Mouse (Mus musculus): Measurements from ENCODE around the gene Ckap5.

Ckap5 gene

GRCm38 (mm10) chr2:91628171-91628570 lies 101.6 kb downstream of the Ckap5 start:
- no peak for DNase-seq

- peak; percentile 65 for DNase-seq
These were observed 103.1 kb downstream of the Ckap5 start for GRCm38 (mm10) chr2:91629682-91630081.

GRCm38 (mm10) chr2:91630384-91630783 lies 103.8 kb downstream of the Ckap5 start:
- DNase-seq, result no peak

GRCm38 (mm10) chr2:91631826-91632225 lies 105.3 kb downstream of the Ckap5 start:
- no peak for DNase-seq

DNA sequence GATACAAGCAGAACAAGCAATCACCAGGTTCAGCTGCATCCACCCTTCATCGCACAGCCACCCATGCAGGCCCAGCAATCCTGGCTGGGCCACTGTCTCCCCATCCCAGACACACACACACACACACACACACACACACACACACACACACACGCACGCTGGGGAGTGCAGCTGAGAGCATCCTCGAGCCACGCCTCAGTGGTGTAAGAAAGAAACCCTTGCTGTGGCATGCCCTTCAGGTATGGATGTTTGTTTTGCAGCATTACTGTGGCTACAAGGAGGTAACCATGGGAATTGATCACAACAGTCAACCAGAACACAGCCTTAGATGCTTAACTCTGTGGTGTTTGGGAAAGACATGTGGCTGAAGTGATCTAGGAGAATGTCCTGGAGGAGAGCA lies 105.8 kb downstream of the Ckap5 start:
- peak; percentile 16 for DNase-seq

DNA sequence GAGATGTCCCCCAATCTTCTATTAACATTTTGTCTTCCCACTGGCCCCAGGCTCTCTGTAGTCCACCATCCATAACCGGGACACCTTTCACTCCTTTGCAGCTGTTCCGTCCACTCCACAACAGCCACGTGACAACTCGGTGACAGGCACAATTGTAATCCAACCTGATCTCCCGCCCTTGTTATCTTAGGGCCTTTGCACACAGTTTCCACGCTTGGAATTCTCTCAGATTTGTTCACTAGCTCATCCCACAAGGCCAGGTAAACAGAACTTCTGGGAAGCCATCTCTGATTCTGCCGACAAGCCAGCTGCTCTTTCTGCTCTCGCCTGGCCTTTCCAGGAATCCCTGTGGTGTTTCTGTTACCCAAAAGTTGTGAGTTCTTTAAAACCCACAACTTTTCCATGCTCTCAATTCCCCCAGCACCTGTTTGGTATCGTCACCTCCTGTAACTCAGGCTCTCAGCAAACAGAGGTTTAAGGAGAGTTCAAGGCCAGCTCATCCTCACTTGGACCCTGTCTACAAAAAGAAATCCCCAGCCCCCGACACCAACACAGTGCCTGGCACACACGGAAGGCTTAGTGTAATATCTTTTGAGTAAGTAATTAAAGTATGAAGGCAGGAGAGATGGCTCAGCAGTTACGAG lies 106.9 kb downstream of the Ckap5 start:
- DNase-seq, result no peak

DNA sequence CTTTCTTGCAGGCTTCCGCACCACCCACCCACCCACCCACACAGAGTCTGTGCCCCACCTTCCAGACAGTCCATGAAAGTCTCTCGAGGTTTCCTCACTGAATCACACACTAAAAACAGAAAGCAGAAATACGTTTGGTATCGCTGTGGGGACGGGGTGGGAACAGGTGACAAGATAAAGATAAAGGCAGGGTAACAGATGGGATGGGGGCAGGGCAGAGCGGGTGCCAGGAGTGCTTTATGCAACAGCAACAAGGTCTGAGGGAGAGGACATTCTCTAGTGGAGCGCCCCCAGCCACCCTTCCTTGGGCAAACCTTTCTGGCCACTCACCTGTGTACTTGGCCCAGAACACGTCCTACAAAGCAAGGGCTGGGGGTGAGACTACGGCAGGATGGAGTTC lies 108.3 kb downstream of the Ckap5 start:
- DNase-seq, result peak; percentile 72

- DNase-seq, result peak; percentile 29
These were observed 108.9 kb downstream of the Ckap5 start for GRCm38 (mm10) chr2:91635486-91635885.

DNA sequence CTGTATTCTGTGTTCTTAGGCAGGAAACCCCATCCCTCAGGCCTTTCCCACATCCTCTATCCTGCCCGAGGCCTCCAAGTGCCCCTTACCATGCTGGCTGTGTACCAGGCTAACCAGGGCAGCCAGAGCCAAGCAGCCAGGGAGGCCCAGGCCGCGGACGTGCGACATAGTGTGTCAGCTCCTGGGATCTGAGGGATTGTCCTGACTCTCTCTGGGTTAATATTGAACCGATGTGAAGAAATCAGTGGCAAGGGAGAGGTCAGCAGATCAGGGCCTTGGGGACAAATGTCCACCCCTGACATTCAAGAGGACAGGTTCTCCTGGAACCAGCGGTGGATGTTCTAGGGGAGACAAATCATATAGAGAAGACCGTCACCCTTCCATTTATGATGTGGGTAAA lies 109.7 kb downstream of the Ckap5 start, which contains the start of gene F2:
TSS of gene F2 (minus strand) at position 186 of the 400 bp plus-strand sequence.
- DNase-seq, result peak; percentile 26

DNA sequence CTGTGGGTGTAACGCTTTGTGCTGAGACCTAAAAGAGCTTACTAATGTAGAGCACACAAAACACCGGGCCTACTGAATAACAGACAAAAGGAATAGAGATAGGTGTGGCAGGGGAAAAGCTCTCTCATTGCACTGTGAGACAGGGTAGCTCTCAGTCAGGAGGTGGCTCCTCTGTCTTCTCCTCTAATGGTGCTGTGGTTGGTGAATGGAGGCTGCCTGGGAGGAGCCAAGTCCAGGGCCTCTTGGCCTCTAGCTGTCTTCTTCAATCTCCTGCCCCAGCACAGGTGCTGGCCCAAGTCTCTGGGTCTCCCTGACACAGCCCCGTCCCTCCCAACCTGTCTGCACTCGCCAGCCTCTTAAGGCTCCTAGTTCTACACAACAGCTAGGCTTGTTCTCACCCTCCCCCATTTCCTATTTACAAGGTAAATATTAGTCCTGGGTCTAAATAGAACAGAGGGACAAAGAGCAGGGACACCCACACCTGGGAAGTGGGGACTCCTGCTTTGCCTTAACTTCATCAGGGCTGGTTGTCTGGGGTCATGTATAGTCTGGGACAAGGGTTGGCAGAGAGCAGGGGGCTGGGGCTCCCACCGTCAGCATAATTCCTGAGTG lies 110.3 kb downstream of the Ckap5 start:
- peak; percentile 34 for DNase-seq

GRCm38 (mm10) chr2:91638931-91639330 lies 112.4 kb downstream of the Ckap5 start:
- DNase-seq, result peak; percentile 23

- DNase-seq, result no peak
These were observed 116.4 kb downstream of the Ckap5 start for GRCm38 (mm10) chr2:91642825-91643415.

GRCm38 (mm10) chr2:91644021-91644420 lies 117.5 kb downstream of the Ckap5 start:
- peak; percentile 39 for DNase-seq

- peak; percentile 55 for DNase-seq
These were observed 118.8 kb downstream of the Ckap5 start for GRCm38 (mm10) chr2:91645354-91645753.

DNA sequence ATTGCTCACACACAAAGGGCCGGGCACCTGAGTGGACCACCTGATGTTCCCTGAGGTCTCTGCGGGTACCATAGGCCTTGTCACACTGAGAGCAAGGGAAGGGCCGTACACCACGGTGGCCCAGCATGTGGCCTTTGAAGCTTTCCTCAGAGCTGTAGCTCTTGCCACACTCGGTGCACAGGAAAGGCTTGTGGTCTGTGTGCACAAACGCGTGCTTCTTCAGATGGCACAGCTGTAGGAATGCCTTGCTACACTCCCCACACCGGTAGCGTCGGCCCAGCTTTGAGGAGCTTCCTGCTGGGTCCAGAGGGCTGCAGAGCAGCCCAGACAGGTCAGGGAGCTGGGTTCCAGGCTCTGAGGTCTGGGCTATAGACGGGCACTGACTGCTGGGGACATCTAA lies 119.2 kb downstream of the Ckap5 start:
- peak; percentile 74 for DNase-seq

GRCm38 (mm10) chr2:91646733-91647132 lies 120.2 kb downstream of the Ckap5 start:
- DNase-seq, result peak; percentile 85

- DNase-seq, result peak; percentile 53
These were observed 122.6 kb downstream of the Ckap5 start for GRCm38 (mm10) chr2:91649152-91649551.

GRCm38 (mm10) chr2:91649553-91650359 lies 123.2 kb downstream of the Ckap5 start, which contains the start of the genes Zfp408 and Arhgap1:
Zfp408 (minus strand) TSS chr2:91649791.
Arhgap1 (plus strand) TSS chr2:91649860.
- DNase-seq, result peak; percentile 96

DNA sequence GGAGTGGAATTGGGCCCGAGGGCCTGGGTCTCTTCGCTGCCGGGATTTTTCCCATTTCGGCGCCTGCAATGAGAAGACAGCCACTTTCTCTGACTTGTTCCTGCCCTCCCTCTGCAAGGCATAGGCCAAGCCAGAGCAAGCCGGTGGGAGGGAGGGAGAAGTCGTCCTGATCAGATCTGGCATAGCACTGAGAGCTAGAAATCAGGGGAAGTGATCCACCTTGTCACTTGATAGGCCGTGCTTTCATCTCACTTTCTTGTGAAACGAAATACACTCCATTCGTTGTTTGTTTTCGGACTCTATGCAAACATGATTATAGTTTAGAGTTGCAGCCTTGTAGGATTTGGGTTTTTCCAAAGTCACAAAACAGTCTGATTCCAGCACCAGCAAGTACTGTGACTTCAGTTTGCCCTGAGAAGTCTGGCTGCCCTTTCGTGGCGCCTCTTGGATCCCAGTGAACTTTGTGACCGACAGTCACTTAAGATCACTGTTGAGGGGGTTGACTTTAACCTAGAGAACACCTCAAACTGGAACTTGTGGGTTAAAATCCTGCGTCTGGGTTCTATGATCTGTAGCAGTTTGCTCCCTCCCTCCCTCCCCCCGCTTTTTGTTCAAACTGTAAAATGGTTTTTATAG lies 123.9 kb downstream of the Ckap5 start:
- DNase-seq, result no peak

DNA sequence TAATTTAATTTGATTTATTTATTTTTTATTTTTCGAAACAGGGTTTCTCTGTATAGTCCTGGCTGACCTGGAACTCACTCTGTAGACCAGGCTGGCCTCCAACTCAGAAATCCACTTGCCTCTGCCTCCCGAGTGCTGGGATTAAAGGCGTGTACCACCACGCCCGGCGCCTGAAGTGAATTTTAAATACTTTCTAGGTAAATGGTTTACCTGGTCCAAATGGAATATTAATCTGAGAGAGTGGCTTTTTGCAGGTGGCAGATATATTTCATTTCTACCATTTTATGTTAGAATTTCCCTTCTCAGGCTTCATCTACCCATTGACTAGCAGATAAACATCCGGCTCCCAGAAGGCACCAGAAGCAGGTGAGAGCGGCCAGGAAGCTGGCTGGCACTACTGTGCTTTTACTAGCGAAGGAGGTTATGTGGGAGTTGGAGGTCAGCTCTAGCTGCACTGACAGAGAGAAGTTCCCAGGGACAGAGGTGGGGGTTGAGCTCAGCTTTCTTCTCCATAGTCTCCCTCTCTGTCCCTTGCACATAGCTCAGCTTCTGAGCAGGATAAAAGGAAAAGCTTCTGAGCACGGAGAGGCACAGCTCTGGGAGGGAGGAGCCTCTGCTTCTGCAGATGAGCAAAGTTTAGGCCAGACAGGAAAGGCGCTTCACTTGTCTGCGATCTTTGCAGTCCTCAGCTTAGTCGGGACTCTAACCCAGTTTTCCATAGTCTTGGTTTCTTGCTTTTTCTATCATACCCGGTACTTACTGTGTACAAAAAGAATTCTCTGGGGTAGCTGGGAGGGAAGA lies 125.1 kb downstream of the Ckap5 start:
- DNase-seq, result no peak

- DNase-seq, result no peak
These were observed 126.3 kb downstream of the Ckap5 start for GRCm38 (mm10) chr2:91652863-91653262.

GRCm38 (mm10) chr2:91655388-91655787 lies 128.8 kb downstream of the Ckap5 start:
- no peak for DNase-seq
